Mouse (Mus musculus): ENCODE data around the gene Eif4g2. TPM values are rescaled to one million over a fixed set of nuclear protein-coding genes. Genes with fewer than 3 reads are reported as not detected.

Eif4g2 gene
- 1,066 and 1,105 TPM in 2 replicates for polyA plus RNA-seq (2016; fragmentation: Nextera tagmentation; extraction: Ambion mirVana)

GRCm38 (mm10) chr7:111082822-111083732 lies at the start of gene Eif4g2:
Eif4g2 (minus strand) TSS chr7:111083030.
- H3K9ac ChIP-seq (replicated peaks) = peak within 1 kb of the TSS; percentile 100
- H3K27me3 ChIP-seq = no peaks in the 10 kb centered on the region
- WGBS = under 1% methylated on average over 70 of the region's 70 CpGs
- H3K4me1 ChIP-seq (replicated peaks) = peaks cover 18% of the 10 kb centered on the region; the same call in 1 of the 2 replicates
- H3K4me3 ChIP-seq (replicated peaks) = peak within 1 kb of the TSS; percentile 98
- no peaks in the 10 kb centered on the region for H3K9me3 ChIP-seq
- H3K4me2 ChIP-seq = peak within 1 kb of the TSS; percentile 86
- H3K27ac ChIP-seq = peak within 1 kb of the TSS; percentile 100
- ATAC-seq (ENCODE audit: insufficient number of reproducible peaks, insufficient read depth, low FRiP score, low TSS enrichment, low read depth) = peak; percentile 99
- H3K36me3 ChIP-seq = peaks cover 34% of the 10 kb centered on the region

DNA sequence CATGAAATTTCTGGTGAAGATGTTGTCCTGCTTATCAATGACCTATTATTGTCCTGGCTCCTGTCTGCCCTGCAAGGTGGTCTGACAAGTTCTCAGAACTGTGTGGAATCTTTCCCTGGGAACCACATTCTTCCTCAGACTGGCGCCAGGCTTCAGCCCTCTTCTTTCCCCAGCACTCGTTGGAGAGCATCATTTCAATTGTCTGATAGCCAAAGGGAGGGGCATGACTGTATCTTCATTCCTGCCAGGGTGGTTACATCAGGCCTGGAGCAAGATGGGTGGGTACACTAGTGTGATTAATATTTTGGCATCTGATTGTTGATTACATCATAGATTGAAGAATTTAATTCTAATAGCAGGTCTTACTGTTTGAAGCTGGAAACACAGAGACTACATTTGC lies 49.8 kb upstream of the Eif4g2 start:
- H3K27me3 ChIP-seq = no peaks in the 10 kb centered on the region
- WGBS = 67% methylated on average over 2 of the region's 2 CpGs
- H3K4me3 ChIP-seq (replicated peaks) = no peak overlapping the region
- H3K9ac ChIP-seq (replicated peaks) = no peak overlapping the region
- H3K27ac ChIP-seq = no peak overlapping the region
- H3K36me3 ChIP-seq = no peaks in the 10 kb centered on the region
- ATAC-seq (ENCODE audit: insufficient number of reproducible peaks, insufficient read depth, low FRiP score, low TSS enrichment, low read depth) = no peak
- H3K9me3 ChIP-seq = no peaks in the 10 kb centered on the region
- H3K4me1 ChIP-seq (replicated peaks) = no peaks in the 10 kb centered on the region
- H3K4me2 ChIP-seq = no peak overlapping the region

- Histone ChIP-seq H3K36me3 (no peaks in the 10 kb centered on the region), H3K4me2 (no peak overlapping the region), H3K4me1 (replicated peaks) (peaks cover 3% of the 10 kb centered on the region; the same call in 1 of the 2 replicates), H3K27ac (no peak overlapping the region), H3K4me3 (replicated peaks) (no peak overlapping the region), H3K27me3 (no peaks in the 10 kb centered on the region), H3K9me3 (no peaks in the 10 kb centered on the region), H3K9ac (replicated peaks) (no peak overlapping the region)
- ATAC-seq (ENCODE audit: insufficient number of reproducible peaks, insufficient read depth, low FRiP score, low TSS enrichment, low read depth) = no peak
- 78% methylated on average over 3 of the region's 3 CpGs for WGBS
Observed at GRCm38 (mm10) chr7:111126636-111127395, 44.0 kb upstream of the Eif4g2 start.

GRCm38 (mm10) chr7:111123761-111124546 lies 41.1 kb upstream of the Eif4g2 start:
- Histone ChIP-seq H3K9ac (replicated peaks) (no peak overlapping the region), H3K9me3 (no peaks in the 10 kb centered on the region), H3K27me3 (no peaks in the 10 kb centered on the region), H3K27ac (no peak overlapping the region), H3K36me3 (0 out of 2 replicates have a peak, but pooled peaks cover 3% of the 10 kb centered on the region), H3K4me2 (no peak overlapping the region), H3K4me3 (replicated peaks) (no peak overlapping the region), H3K4me1 (replicated peaks) (peaks cover 7% of the 10 kb centered on the region)
- no peak for ATAC-seq (ENCODE audit: insufficient number of reproducible peaks, insufficient read depth, low FRiP score, low TSS enrichment, low read depth)
- 86% methylated on average over 2 of the region's 2 CpGs for WGBS

- H3K27me3 ChIP-seq = no peaks in the 10 kb centered on the region
- H3K9me3 ChIP-seq = no peaks in the 10 kb centered on the region
- peak; percentile 100 for ATAC-seq (ENCODE audit: insufficient number of reproducible peaks, insufficient read depth, low FRiP score, low TSS enrichment, low read depth)
- peaks cover 7% of the 10 kb centered on the region for H3K4me1 ChIP-seq (replicated peaks)
- peak overlapping the region; percentile 98 for H3K27ac ChIP-seq
- peak overlapping the region; percentile 60 for H3K4me3 ChIP-seq (replicated peaks)
- H3K36me3 ChIP-seq = peaks cover 15% of the 10 kb centered on the region; the same call in 1 of the 2 replicates
- peak overlapping the region; percentile 63 for H3K4me2 ChIP-seq
- WGBS = under 1% methylated on average over 44 of the region's 44 CpGs
- peak overlapping the region; percentile 80 for H3K9ac ChIP-seq (replicated peaks)
Observed at GRCm38 (mm10) chr7:111122531-111123130, 39.8 kb upstream of the Eif4g2 start.

- peak overlapping the region; percentile 60 for H3K4me3 ChIP-seq (replicated peaks)
- H3K9me3 ChIP-seq = no peaks in the 10 kb centered on the region
- H3K9ac ChIP-seq (replicated peaks) = peak overlapping the region; percentile 80
- no peaks in the 10 kb centered on the region for H3K27me3 ChIP-seq
- H3K27ac ChIP-seq = peak overlapping the region; percentile 98
- peak; percentile 86 for ATAC-seq (ENCODE audit: insufficient number of reproducible peaks, insufficient read depth, low FRiP score, low TSS enrichment, low read depth)
- under 1% methylated on average over 34 of the region's 34 CpGs for WGBS
- H3K4me1 ChIP-seq (replicated peaks) = peaks cover 7% of the 10 kb centered on the region
- H3K36me3 ChIP-seq = peaks cover 16% of the 10 kb centered on the region; the same call in 1 of the 2 replicates
- peak overlapping the region; percentile 63 for H3K4me2 ChIP-seq
Observed at GRCm38 (mm10) chr7:111122084-111122530, 39.3 kb upstream of the Eif4g2 start.

DNA sequence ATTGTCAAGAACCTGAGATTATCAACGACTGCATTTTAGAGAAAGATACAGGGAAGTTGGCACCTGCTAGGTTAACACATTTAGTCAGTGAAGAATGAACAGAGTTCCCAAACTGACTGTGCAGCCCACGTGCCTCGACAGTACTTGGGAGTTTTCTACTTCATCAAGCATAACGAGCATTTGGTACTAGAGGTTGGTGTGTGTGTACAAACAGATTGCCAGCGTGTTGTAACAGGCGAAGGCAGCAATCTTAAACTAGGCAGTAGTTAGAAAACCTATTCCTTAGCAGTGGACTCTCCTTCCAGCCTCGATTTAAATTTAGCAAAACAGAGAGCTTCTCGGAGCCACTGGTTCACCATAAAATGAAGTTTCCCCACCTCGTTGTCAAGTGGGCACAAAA lies 38.7 kb upstream of the Eif4g2 start:
- 44% methylated on average over 9 of the region's 9 CpGs for WGBS
- Histone ChIP-seq H3K27me3 (no peaks in the 10 kb centered on the region), H3K4me1 (replicated peaks) (peaks cover 7% of the 10 kb centered on the region), H3K4me3 (replicated peaks) (peak overlapping the region; percentile 60), H3K36me3 (peaks cover 16% of the 10 kb centered on the region; the same call in 1 of the 2 replicates), H3K4me2 (peak overlapping the region; percentile 63), H3K27ac (peak overlapping the region; percentile 98), H3K9ac (replicated peaks) (peak overlapping the region; percentile 80), H3K9me3 (no peaks in the 10 kb centered on the region)
- no peak for ATAC-seq (ENCODE audit: insufficient number of reproducible peaks, insufficient read depth, low FRiP score, low TSS enrichment, low read depth)

DNA sequence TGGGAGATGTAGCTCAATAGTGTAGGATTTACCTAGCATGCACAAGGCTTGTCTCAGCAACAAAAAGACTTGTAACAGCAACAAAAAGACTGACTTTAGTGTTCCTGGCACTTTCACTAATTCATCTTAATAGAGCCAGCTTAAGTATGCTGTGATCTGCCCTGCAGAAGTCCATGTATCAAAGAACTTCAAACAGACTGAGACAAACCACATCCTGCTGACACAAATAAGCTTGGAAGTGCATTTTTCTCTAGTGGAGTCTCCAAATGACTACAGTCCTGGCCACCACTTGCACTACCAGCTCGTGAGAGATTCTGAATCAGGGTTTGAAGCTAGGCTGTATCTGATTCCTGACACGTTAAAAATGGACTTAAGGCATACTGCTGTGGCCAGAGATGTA lies 26.7 kb upstream of the Eif4g2 start:
- no peaks in the 10 kb centered on the region for H3K4me1 ChIP-seq (replicated peaks)
- H3K36me3 ChIP-seq = peaks cover 10% of the 10 kb centered on the region
- no peak overlapping the region for H3K9ac ChIP-seq (replicated peaks)
- no peak overlapping the region for H3K4me3 ChIP-seq (replicated peaks)
- WGBS = 47% methylated on average over 2 of the region's 2 CpGs
- H3K27ac ChIP-seq = no peak overlapping the region
- no peaks in the 10 kb centered on the region for H3K27me3 ChIP-seq
- H3K4me2 ChIP-seq = no peak overlapping the region
- ATAC-seq (ENCODE audit: insufficient number of reproducible peaks, insufficient read depth, low FRiP score, low TSS enrichment, low read depth) = no peak
- H3K9me3 ChIP-seq = no peaks in the 10 kb centered on the region

GRCm38 (mm10) chr7:111109161-111109560 lies 26.3 kb upstream of the Eif4g2 start:
- Histone ChIP-seq H3K4me2 (no peak overlapping the region), H3K27me3 (no peaks in the 10 kb centered on the region), H3K4me1 (replicated peaks) (no peaks in the 10 kb centered on the region), H3K36me3 (peaks cover 6% of the 10 kb centered on the region), H3K27ac (no peak overlapping the region), H3K4me3 (replicated peaks) (no peak overlapping the region), H3K9me3 (no peaks in the 10 kb centered on the region), H3K9ac (replicated peaks) (no peak overlapping the region)
- WGBS = 90% methylated on average over 2 of the region's 2 CpGs
- no peak for ATAC-seq (ENCODE audit: insufficient number of reproducible peaks, insufficient read depth, low FRiP score, low TSS enrichment, low read depth)

- no peak for ATAC-seq (ENCODE audit: insufficient number of reproducible peaks, insufficient read depth, low FRiP score, low TSS enrichment, low read depth)
- WGBS = 90% methylated on average over 1 of the region's 1 CpGs
- H3K9me3 ChIP-seq = no peaks in the 10 kb centered on the region
Observed at GRCm38 (mm10) chr7:111098196-111098595, 15.4 kb upstream of the Eif4g2 start.

More at GRCm38 (mm10) chr7:111098196-111098595, 15.4 kb upstream of the Eif4g2 start:
- Histone ChIP-seq H3K36me3 (no peaks in the 10 kb centered on the region), H3K4me3 (replicated peaks) (no peak overlapping the region), H3K27me3 (no peaks in the 10 kb centered on the region), H3K9ac (replicated peaks) (no peak overlapping the region), H3K4me2 (no peak overlapping the region), H3K4me1 (replicated peaks) (no peaks in the 10 kb centered on the region), H3K27ac (no peak overlapping the region)

Measured in limb, embryonic 12.5 days (tissue).